Mouse (Mus musculus) kidney, adult 8-10 months (tissue): ENCODE measurements around the gene Gm14419.
"Not testable (repeated sequence)": the region's sequence is repeated elsewhere in the genome, so short reads cannot be mapped to it uniquely, and the experiment has no call there.

Experiments used
- DNase-seq, 2 experiments: peaks; one replicate each; pipeline ENCODE4 v3.0.0; 2022

Gene Gm14419

GRCm38 (mm10) chr2:177000656-177001055 is at the start of gene Gm14419:
Gene Gm14419, plus strand, starts transcription at chr2:177000956.
- DNase-seq = not testable (repeated sequence)
